Mouse (Mus musculus) adipocyte (in vitro differentiated cells): Measurements from ENCODE around the gene Rbms2.
A peak's percentile ranks its signal among the peaks of the same experiment; 100 is the strongest.
"Not testable (repeated sequence)": the region's sequence is repeated elsewhere in the genome, so short reads cannot be mapped to it uniquely, and the experiment has no call there.

Experiments used
- DNase-seq: peaks from one replicate; pipeline ENCODE4 v3.0.0-alpha.2; 2016; ENCODE audit warnings: low spot score

Gene Rbms2

DNA sequence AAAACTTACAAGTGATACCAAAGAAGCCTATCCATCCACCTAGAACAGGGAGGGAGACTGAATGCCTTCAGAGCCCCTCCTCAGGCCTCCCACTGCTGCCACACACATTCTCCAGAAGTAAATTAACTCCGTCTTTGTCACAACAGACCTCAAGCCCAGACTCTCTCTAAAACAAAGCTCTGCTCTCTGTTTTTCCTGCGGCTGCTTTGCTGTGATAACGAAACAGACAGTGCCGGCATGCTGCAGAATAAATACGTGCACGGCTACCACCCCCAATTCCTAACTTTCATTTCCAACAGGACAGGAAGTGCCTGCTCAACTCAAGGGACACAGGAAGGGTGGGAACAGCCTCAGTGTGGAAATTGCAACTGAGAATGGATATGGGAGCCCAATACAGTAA, at the start of gene Rbms2:
Gene Rbms2, minus strand, starts transcription at position 309 of the 400 bp plus-strand sequence.
- peak; percentile 23 for DNase-seq

DNA sequence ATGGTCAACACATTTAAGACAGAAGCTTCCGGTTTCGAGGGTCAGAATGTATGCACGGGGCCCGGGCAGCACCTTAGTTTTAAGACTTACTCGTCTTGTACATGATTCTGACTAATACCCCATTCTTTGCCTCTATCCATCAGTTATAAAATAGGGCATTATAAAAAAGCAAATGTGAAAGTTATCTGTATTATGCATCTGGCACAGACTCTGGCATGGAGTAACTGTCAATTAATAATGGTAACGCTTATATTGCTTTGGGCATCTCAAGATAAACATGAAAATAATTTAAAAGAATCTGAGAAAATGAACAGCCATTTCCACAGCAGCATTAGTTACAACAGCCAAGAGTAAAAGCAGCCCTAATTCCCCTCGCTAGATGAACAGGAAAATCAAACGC, 47.9 kb upstream of the Rbms2 start:
- no peak for DNase-seq

DNA sequence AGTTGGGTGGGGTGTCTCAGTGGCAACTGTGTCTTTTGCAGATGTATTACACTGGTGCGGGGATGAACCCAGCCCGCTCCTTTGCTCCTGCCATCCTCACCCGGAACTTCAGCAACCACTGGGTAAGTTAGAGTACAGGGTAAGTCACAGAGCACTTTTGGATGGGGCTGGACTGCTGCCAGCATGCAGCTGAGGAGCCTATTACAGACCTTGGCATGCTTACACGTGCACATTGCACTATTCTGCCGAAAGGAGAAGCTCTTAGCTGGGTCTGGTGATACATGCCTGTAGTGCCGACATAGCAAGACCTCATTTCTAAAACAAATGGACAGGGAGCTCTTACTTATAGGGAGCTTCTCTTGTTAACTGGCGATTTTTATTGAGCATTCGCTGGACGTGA, 47.5 kb upstream of the Rbms2 start:
- no peak for DNase-seq

DNA sequence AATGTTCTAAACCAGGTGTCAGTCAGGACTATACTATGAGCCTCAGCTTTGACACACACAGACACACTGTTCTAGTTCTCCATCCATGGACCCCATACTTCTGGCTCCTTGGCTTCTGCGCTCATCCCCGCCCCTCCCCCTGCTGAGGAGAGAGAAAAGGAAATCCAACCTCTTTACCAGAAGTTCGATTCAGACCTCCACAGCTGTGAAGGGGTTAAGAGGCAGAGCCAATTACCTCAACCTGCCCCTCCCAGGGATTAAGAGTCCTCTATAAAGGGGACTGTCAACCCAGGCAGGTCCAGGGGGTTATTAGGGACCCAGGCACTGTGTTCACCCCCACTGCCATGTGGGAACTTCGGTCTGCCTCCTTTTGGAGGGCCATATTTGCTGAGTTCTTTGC, 45.4 kb upstream of the Rbms2 start, which contains the start of gene Mip:
Gene Mip, plus strand, starts transcription at position 301 of the 400 bp plus-strand sequence.
- no peak for DNase-seq

DNA sequence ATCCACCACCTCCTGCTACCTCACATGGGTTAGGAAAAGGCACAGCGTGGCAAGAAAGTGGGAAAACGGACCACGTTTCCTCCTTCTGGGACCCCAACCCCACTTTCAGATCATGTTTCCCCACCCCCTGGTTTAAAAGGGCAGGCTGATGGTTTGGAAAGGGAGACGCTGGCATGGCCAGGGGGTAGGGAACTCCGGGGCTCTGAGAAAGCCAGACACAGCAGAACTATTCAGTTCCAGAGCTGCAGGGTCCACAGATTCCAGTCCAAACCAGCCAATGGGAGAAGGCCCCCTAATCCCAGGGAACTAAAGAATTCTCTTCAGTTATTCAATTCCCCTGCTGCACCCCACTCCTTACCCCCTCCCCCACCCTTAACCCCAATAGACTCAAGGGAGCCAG, 45.0 kb upstream of the Rbms2 start:
- DNase-seq, result no peak

DNA sequence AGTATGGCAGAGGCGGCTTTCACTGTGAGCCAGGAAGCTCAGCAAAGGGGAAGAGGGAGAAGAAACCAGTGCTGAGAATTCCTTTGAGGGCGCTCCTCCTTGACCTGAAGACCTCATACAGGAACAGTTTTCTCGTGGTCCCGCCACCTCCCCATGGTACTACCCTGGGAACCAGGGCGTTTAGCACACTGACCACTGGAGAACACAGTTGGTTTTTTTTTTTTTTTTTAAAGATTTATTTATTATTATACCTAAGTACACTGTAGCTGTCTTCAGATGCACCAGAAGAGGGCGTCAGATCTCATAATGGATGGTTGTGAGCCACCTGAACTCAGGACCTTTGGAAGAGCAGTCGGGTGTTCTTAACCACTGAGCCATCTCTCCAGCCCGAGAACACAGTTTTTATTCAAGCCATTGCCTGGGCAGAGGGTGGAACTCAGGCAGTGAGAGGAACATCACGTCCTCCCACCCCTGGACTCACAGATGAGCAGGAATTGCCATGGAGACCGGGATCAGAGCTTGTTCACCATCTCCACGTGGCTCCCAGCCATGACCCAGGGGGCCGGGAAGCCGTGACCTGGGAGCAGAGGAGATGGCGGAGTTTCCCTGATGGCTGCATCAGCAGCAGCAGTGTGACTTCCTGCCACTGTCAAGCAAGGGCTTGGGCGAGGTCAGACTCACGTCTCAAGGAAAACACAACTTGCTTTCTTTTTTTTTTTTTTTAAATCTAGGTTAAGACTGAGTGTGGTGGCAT, 41.6 kb upstream of the Rbms2 start:
- DNase-seq, result no peak

DNA sequence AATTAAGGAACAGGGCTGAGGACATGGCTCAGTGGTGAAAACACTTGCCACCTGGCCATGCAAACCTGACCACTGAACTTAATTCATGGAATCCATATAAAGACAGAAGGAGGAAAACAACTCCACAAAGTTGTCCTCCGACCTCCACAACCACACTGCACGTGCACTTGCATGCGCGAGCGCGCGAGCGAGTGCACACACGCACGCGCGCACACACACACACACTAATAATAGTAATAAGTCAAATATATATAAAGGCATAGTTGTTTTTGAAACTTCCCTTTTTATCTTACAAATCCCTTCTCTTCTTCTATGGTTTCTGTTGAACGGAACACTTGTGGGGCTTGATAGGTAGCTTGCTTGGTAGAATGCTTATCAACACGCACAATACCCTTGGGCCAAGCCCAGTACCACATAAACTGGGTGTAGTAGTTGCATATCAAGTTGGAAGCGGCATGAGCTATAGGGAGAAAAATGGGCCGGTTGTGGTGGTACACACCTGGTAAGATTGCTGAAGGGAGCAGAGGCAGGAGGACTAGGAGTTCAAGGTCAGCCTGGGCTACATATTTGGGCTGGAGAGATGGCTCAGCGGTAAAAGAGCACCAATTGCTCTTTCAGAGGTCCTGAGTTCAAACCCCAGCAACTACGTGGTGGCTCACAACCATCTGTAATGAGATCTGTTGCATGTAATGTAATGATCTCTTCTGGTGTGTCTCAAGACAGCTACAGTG, 38.5 kb upstream of the Rbms2 start:
- no peak for DNase-seq

DNA sequence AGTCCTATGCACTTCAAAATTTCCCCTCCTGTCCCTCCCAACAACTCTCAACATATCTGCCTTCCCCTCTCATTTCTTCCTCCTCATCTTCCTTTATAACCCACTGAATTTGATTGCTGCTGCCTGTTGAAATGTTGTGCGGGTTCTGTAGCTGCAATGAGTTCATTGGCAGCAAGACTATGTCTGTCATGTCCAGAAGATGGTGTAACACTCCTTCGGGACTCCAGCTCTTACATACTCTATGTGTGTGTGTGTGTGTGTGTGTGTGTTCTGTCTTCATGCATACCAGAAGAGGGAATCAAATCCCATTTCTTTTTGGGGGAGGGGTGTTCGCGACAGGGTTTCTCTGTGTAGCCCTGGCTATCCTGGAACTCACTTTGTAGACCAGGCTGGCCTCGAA, 34.9 kb upstream of the Rbms2 start:
- peak; percentile 55 for DNase-seq

DNA sequence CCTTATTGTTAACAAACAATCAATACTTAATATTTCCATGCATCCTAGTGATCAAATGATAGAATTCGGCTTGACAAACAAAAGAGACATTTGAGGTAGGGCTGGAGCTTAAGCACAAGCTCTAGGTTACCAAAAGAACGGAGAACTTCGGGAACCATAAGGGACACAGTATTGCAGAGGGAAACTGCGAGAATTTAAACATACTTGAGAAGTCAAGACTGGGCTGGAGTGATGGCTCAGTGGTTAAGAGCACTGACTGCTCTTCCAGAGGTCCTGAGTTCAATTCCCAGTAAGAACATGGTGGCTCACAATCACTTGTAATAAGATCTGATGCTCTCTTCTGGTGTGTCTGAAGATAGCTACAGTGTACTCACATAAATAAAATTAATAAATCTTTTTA, 34.0 kb upstream of the Rbms2 start:
- not testable (repeated sequence) for DNase-seq

DNA sequence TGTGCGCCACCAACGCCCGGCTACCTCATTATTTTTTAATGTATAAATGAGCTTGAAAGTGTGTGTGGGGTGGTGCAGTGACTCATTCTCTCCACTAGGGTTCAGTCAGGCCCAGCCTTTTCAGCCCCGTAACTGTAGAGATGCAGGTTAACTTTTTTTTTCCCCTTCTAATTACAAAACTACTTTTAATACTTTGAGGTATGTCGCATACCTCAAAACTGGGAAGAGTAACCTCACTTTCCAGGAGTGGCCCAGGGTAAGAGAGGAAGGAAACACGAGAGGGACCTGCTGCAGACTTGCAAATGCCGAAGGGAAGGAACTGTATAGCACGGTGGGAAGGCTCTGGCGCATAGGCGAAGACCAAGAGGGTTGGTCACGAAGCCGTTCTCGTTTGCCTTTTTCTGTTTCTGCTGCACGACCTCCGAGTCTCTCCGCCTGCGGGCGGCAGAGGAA, 32.8 kb upstream of the Rbms2 start:
- DNase-seq, result peak; percentile 60

DNA sequence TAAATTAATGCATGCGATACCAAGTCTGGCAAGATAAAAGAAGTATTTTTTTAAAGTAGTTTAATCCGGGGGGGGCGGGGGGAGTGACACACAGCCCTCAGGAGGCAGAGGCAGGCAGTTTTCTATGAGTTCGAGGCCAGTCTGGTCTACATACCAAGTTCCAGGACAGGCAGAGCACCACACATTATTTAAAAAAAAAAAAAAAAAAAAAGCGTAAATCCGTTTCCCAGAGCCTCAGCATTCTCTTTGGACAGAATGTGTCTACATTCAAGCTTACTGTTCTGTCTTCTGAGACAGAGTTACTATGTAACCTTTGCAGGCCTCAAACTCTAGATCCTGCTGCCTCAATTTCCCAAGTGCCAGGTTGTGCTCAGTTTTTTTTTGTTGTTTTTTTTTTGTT, 32.1 kb upstream of the Rbms2 start:
- no peak for DNase-seq

DNA sequence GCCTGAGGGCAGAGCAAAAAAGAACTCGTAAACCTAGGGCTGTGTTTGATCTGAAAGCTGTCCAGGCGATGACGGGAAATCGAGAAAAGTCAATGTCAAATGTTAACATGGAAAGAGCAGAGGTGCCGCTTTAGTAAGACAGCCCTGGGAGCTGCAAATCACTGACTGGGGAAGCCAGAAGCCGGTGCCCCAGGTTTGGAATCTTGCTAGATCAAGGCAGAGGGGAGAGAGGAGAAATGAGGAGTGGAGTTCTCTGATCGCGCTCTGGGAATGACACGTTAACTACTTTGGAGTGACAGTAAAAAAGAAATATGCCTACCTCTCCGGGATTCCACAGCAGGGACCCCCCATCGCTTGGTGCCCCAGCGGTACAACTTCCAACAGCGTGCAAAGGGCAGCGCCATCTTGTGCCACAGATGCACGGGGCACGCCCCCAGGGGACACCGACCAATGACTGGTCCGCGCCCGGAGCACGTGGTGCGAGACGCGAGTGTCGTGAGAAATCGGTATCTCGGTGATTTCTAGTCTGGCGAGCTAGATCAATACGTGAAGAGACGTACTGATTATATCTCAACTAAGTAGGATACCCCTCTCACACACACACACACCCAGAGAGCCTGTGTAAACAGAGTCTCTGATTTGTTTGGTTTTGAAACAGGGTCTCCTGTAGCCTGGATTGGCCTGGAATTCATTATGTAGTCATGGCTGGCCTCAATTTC, 31.5 kb upstream of the Rbms2 start, which contains the start of gene Spryd4:
Gene Spryd4, minus strand, starts transcription at position 418 of the 719 bp plus-strand sequence.
- DNase-seq, result peak; percentile 88

DNA sequence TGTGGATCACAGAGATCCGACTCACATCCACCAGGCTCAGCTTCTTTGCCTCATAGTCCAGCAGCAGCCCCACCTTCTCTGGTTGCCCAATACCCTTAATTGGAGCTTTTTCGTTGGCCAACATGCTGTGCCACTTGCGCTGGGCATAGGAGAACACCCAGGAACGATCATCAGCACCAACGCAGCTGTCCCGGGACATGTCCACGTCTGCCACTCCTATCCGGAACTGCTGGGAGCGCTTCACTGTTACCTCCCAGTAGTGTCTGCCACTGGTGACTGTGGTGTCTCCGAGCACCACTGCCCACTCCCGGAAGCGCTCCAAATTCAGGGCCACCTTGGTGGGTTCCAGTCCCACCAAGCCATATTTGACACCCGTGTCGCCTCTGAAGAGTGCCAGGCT, 30.9 kb upstream of the Rbms2 start:
- DNase-seq, result peak; percentile 54

DNA sequence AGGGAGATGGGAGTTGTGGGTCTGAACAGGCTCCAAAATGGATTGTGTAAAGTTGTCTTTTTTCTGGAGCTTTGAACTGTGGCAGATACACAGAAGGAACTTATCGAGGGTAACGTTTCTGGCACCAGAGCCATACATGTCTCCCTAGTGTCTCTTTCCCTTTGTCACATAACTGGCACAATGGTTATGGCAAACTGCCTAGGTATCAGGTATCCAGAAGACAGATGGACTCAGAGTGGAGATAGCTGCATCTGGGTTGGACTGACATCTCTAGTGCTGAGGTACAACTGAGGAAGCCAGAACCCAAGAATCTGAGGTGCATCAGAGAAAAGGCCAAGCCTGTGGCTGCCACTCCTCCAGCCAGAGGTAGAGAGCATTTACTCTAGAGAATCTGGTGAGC, 30.0 kb upstream of the Rbms2 start:
- DNase-seq, result no peak

DNA sequence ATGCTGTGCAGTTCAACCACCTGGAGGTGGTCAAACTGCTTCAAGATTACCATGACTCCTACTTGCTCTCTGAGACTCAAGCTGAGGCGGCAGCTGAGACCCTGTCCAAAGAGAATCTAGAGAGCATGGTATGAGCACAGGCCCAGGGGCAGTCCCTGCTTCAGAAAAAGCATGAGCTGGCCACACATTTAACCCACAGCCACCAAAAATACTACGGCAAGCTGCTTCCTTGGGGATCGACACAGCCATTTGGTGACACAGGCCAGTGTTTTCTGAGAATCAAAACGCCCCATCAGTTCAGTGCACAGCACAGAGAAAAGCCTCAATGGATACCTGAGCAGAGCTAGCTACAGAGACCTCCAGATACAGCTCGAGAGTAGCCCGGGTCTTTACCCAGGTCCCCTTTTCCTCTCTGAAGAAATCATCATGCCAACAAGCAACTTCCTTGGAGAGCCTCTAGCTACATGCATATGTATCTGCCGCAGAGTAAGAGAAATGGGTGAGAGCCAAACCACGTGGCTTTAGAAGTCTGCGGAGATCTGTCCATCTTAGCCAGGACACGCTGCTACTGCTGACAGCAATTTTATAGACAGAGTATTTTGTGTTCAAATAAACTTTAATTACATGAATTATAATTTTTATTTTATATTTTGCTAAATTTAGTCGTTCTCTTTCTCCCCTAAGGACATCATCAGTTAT, 29.4 kb upstream of the Rbms2 start:
- DNase-seq, result no peak

DNA sequence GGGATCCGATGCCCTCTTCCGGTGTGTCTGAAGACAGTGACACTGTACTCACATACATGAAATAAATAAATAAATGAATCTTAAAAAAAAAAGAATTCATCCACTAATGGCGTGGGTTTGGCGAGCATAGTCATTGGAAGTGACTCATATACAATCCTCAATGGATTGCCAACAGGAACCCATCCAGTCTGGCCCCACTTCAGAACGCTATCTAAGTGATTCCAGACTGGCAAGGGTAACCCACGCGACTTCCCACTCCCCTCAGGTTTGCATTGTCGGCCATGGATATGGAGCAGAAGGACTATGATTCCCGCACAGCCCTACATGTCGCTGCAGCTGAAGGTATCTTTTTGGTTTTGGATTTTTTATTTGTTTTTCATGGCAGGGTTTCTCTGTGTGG, 28.2 kb upstream of the Rbms2 start:
- DNase-seq, result no peak

DNA sequence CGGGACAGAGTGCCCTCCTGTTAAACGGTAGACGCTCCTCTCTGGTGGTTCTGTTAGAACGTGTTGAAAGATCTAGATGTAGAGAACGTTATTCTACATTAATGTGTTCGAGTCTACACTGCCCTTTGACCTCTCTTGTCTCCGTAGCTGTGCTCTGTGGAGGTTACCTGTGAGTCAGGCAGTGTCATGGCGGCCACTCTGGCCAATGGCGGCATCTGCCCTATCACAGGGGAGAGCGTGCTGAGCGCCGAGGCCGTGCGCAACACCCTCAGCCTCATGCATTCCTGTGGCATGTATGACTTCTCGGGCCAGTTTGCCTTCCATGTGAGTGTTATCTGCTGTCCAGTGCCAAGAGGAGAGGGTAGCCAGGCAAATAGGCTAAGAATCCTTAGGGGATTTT, 24.8 kb upstream of the Rbms2 start:
- no peak for DNase-seq

DNA sequence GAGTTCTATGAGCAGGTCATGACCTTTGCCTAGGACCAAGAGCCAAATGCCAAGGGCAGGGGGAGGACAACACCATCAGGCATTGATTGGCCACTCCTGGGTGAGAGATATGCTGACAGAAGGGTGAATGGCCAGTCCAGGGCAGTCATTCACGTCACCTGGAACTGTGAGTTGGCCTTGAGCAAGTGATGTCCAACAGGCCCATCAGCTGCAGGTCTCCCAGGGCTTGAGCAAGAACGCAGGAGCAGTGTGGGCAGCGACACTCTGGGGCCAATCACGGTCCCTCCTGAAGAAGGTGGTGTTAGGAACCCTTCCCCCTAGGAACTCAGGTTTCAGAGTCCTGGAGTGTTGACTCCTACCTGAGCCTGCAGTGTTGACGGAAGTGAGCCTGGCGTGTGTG, 21.8 kb upstream of the Rbms2 start:
- no peak for DNase-seq

DNA sequence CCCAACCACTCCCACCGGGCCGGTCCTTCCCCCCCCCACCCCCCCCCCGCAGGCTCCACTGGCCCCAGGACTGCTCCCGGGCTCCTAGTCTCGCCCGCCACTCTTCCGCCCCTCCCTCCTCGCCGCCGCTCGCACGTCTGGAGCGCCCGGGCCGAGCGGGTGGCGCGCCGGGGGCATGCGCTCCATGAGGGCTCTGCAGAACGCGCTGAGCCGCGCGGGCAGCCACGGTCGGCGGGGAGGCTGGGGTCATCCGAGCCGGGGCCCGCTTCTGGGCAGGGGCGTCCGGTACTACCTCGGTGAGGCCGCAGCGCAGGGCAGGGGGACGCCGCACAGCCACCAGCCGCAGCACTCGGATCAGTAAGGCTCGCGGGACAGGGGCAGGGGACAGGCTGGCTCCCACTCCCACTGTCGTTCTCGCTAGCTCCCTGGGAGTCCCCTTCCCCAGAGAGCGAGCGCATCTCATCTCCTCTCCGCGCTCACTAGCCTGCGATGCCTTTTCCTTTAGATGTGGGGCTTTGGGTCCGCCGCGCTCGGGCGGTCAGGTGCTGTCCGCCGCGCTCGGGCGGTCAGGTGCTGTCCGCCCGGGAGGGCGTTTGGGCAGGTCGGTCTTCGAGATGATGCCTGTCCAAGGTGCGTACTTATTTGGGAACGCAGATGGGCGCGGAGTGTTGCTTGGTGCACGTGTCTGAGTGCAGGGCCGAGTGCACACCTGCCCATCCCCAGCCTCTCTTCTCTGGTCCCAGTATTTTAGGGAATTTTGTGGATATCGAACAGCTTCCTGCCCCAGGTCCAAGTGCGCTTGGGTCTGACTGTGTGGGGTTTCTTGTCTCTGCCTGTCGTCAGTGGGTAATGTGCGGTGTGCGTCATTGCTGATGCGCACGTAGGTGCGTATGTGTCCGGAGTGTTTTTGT, 14.7 kb upstream of the Rbms2 start:
- no peak for DNase-seq

DNA sequence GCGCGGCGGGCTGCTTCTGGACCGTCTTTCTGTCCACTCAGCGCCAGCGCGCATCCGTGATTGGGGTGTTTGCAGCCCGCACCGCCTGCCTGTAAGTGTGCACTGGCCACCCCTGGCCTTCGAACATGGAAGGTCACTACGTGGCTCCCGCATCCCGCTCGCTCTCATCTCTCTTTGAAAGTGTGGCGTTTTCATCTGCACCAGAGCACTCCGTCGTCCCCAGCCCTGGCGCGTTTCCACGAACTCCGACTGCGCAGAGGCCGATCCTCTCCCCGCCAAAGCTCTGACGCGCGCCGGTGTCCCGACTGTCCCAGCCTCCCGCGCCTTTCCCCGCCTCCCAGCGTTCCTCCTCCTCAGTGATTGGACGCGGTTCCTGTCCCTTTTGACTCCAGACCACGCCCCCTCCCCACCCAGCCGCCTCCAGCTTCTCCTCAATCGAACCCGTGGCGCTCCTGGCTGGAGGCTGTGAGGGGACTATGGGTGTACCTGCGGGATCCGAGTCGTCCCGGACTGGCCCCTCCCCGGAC, 14.0 kb upstream of the Rbms2 start, which contains the start of gene Gls2:
Gene Gls2, plus strand, starts transcription at position 434 of the 527 bp plus-strand sequence.
- DNase-seq, result peak; percentile 89

DNA sequence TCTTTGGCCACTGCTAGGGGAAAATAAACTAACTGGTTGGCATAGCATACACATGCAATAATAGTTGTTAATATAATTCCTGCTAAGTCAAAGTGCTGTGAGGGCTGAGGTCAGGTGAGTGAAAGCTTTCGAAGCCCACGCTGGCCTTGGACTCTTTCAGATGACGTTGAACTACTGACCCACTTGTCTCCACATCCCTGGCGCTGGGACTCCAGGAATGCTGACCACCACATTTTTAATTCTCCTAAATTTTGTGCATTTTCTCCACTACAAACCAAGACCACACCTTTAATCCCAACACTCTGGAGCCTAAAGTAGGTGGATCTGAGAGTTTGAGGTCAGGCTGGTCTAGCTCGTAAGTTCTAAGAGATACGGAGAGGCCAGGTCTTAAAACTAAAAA, 13.0 kb upstream of the Rbms2 start:
- no peak for DNase-seq
